Mouse (Mus musculus) midbrain, embryonic 14.5 days (tissue): ENCODE data around the gene Nlrp10. TPM values are rescaled to one million over a fixed set of nuclear protein-coding genes. Genes with fewer than 3 reads are reported as not detected.

Source experiments
- ATAC-seq: fragments of 200-750 bp; cut with Nextera tagmentation; 2 replicates; pipeline ENCODE4 v1.8.0; 2017; ENCODE audit warnings: moderate number of reproducible peaks, moderate library complexity; ENCODE audit not compliant: low FRiP score, low TSS enrichment
- DNase-seq: peaks from one replicate; pipeline ENCODE4 v3.0.0-alpha.2; 2015
- H3K27ac ChIP-seq: fragments of 300-500 bp; sonication (generic); replicated peaks from 2 replicates; pipeline ENCODE4 v1.5.1; 2014; ENCODE audit warnings: mild to moderate bottlenecking, low read depth, low read length, moderate library complexity
- H3K27me3 ChIP-seq: fragments of 300-500 bp; sonication (generic); 2 replicates; pipeline ENCODE4 v1.6.1; 2014; ENCODE audit warnings: low read length, control low read depth, mixed read lengths; ENCODE audit not compliant: control insufficient read depth, insufficient read depth
- H3K36me3 ChIP-seq: fragments of 300-500 bp; sonication (generic); 2 replicates; pipeline ENCODE4 v1.6.1; 2014; ENCODE audit warnings: low read length, control low read depth; ENCODE audit not compliant: control insufficient read depth, insufficient read depth
- H3K4me1 ChIP-seq: fragments of 300-500 bp; sonication (generic); 2 replicates; pipeline ENCODE4 v1.6.1; 2014; ENCODE audit warnings: mild to moderate bottlenecking, antibody characterized with exemption, low read length, control low read depth; ENCODE audit not compliant: control insufficient read depth, insufficient read depth
- H3K4me2 ChIP-seq: fragments of 300-500 bp; sonication (generic); 2 replicates; pipeline ENCODE4 v1.6.1; 2014; ENCODE audit warnings: mild to moderate bottlenecking, low read length, moderate library complexity
- H3K4me3 ChIP-seq: fragments of 300-500 bp; sonication (generic); replicated peaks from 2 replicates; pipeline ENCODE4 v1.5.1; 2014; ENCODE audit warnings: low read depth, low read length
- H3K9ac ChIP-seq: fragments of 300-500 bp; sonication (generic); replicated peaks from 2 replicates; pipeline ENCODE4 v1.6.1; 2014; ENCODE audit warnings: mild to moderate bottlenecking, low read length, moderate library complexity
- H3K9me3 ChIP-seq: fragments of 300-500 bp; sonication (generic); 2 replicates; pipeline ENCODE4 v1.6.1; 2016; ENCODE audit warnings: low read length, control low read depth, mixed read lengths; ENCODE audit not compliant: control insufficient read depth
- WGBS: fragments of 180-500 bp; shearing (Covaris S2); extraction: QIAGEN DNeasy Blood & Tissue Kit; methylation state at CpG from one replicate; pipeline ENCODE4 v1.1.7; 2014; 5-methylcytosine and 5-hydroxymethylcytosine counted together
- polyA plus RNA-seq: library from polyadenylated mRNA; unstranded; fragments of >200 nt; fragmentation: Nextera tagmentation; extraction: Ambion mirVana; gene quantifications from 2 replicates; pipeline ENCODE4 v1.2.1, GENCODE M21; 2014

Gene Nlrp10
- polyA plus RNA-seq, 1 experiment from 2014 or later, result not detected

DNA sequence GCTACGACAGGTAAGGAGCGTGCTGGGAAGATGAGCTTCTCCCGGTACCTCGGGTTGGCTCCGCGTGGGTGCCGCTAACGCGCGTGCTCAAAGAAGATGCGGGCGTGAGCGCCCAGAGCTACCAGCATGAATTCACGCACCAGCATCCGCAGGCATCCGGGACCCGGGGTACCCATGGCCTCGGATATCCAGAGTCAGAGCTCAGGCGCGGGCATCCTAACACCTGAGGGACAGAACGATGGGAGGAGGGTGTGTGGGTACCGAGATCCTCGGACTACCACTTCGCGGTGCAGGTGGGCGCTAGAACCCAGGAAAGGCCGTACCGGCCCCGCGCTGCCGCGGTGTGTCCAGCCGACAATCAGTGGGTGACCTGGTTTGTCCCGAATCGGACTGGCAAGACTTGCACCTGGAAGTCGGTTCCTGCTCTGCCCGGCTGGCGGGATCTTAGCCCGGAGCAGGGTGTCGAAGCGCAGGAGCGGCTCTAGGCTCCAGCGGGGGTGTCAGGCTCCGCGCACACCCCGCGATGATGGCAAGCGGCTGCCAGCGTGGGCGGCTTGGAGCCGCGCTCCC is 20.9 kb upstream of the Nlrp10 start:
- under 1% methylated on average over 52 of the region's 52 CpGs for WGBS
- Histone ChIP-seq H3K9me3 (no peaks in the 10 kb centered on the region), H3K4me1 (no peaks in the 10 kb centered on the region), H3K4me2 (peak overlapping the region; percentile 91), H3K4me3 (peak overlapping the region; percentile 65), H3K9ac (peak overlapping the region; percentile 68), H3K27ac (peak overlapping the region; percentile 76), H3K27me3 (peaks cover 13% of the 10 kb centered on the region), H3K36me3 (no peaks in the 10 kb centered on the region; the same call in 1 of the 2 replicates)
- DNase-seq (peak; percentile 77), ATAC-seq (peak; percentile 71)

- peak within 1 kb of the TSS; percentile 65 for H3K4me3 ChIP-seq
- no peaks in the 10 kb centered on the region for H3K9me3 ChIP-seq
- H3K27me3 ChIP-seq, result peaks cover 13% of the 10 kb centered on the region
- under 1% methylated on average over 44 of the region's 44 CpGs for WGBS
- DNase-seq (peak; percentile 96), ATAC-seq (peak; percentile 79)
- peak within 1 kb of the TSS; percentile 76 for H3K27ac ChIP-seq
- peak within 1 kb of the TSS; percentile 91 for H3K4me2 ChIP-seq
- no peaks in the 10 kb centered on the region for H3K4me1 ChIP-seq
- H3K36me3 ChIP-seq, result peaks cover 4% of the 10 kb centered on the region; the same call in 1 of the 2 replicates
- peak within 1 kb of the TSS; percentile 68 for H3K9ac ChIP-seq
Observed at GRCm38 (mm10) chr7:108950312-108950761, 20.4 kb upstream of the Nlrp10 start, which contains the start of gene Tub. Tub (plus strand) TSS chr7:108950338.

- peaks cover 13% of the 10 kb centered on the region for H3K27me3 ChIP-seq
- no peak for ATAC-seq
- no peak overlapping the region for H3K4me3 ChIP-seq
- H3K4me2 ChIP-seq, result no peak overlapping the region
- 38% methylated on average over 2 of the region's 2 CpGs for WGBS
- no peaks in the 10 kb centered on the region for H3K9me3 ChIP-seq
- H3K27ac ChIP-seq, result no peak overlapping the region
- no peak overlapping the region for H3K9ac ChIP-seq
- no peaks in the 10 kb centered on the region for H3K4me1 ChIP-seq
- H3K36me3 ChIP-seq, result peaks cover 12% of the 10 kb centered on the region; the same call in 1 of the 2 replicates
- DNase-seq, result no peak
Observed at GRCm38 (mm10) chr7:108949301-108949700, 19.3 kb upstream of the Nlrp10 start.

DNA sequence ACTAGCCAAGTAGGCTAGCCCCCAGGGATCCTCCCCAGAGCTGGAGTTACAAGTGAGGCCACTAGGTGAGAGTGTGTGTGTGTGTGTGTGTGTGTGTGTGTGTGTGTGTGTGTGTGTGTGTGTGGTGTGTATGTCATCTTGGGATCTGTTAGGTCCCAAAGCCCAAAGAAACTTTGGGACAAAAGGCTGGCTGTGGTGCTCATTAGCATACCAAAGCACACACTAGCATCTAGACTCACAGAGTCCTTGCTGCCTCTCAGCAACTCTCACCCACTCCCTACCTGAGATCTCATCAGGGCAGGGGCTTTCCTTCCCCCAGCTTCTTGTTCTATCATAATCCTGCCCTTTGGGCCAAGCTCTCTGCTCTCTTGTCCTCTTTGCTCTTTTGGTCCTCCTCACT is 18.6 kb upstream of the Nlrp10 start:
- Histone ChIP-seq H3K36me3 (peaks cover 15% of the 10 kb centered on the region), H3K4me2 (no peak overlapping the region), H3K4me3 (no peak overlapping the region), H3K27ac (no peak overlapping the region), H3K9ac (no peak overlapping the region), H3K27me3 (peaks cover 13% of the 10 kb centered on the region), H3K4me1 (no peaks in the 10 kb centered on the region), H3K9me3 (no peaks in the 10 kb centered on the region)
- ATAC-seq (no peak), DNase-seq (no peak)

- DNase-seq, result peak; percentile 84
Observed at GRCm38 (mm10) chr7:108944002-108944401, 14.0 kb upstream of the Nlrp10 start.

DNA sequence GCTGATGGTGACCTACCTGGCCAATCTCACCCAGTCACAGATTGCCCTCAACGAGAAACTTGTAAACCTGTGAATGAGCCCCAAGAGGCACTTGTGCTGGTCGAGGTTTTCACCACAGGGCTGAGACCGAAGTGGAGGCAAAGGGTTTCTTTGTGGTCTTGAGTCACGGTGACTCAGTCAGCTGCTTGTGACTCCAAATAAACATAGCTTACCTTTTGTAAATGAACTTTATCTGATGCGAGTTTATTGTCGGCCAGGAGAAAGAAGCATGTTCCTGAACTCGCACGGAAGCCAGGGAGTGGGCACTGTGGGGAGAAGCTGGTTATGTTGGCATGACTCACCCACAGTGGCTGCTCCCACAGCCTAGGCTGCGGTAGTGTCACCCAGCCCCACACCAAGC is 11.5 kb upstream of the Nlrp10 start:
- ATAC-seq (no peak), DNase-seq (no peak)
- Histone ChIP-seq H3K4me3 (no peak overlapping the region), H3K27me3 (no peaks in the 10 kb centered on the region), H3K9me3 (no peaks in the 10 kb centered on the region), H3K27ac (no peak overlapping the region), H3K9ac (no peak overlapping the region), H3K36me3 (peaks cover 78% of the 10 kb centered on the region), H3K4me1 (no peaks in the 10 kb centered on the region), H3K4me2 (no peak overlapping the region)
- 96% methylated on average over 9 of the region's 9 CpGs for WGBS

More at GRCm38 (mm10) chr7:108944002-108944401, 14.0 kb upstream of the Nlrp10 start:
- Histone ChIP-seq H3K9me3 (no peaks in the 10 kb centered on the region), H3K9ac (no peak overlapping the region), H3K4me3 (no peak overlapping the region), H3K4me1 (no peaks in the 10 kb centered on the region), H3K27me3 (no peaks in the 10 kb centered on the region), H3K27ac (no peak overlapping the region), H3K36me3 (peaks cover 59% of the 10 kb centered on the region), H3K4me2 (no peak overlapping the region)
- WGBS, result 7% methylated on average over 2 of the region's 2 CpGs
- 0 out of 2 replicates have a peak, but pooled peaks have one; percentile 46 for ATAC-seq

GRCm38 (mm10) chr7:108936591-108936990 is 6.6 kb upstream of the Nlrp10 start:
- Histone ChIP-seq H3K4me1 (peaks cover 13% of the 10 kb centered on the region), H3K4me3 (no peak overlapping the region)

DNA sequence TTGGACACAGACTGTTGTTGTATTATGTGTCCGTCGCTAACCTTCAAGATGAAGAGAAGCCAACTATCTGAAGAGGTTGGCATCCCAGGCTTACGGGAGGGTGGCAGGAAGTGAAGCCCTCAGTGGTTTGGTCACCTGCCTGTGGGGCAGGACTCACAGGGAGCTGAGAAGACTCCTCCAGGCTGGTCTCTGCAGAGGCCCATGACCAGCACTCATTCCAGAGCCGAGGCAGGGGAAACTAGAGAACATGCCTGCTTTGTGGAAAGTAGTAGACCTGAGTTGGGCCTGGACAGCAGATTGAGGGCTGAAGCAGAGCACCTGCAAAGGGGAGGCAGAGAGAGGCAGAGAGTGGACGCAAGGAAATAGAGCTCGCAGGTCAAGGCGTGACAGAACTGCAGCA is 5.4 kb upstream of the Nlrp10 start:
- H3K4me2 ChIP-seq, result peak overlapping the region; percentile 66
- H3K27me3 ChIP-seq, result no peaks in the 10 kb centered on the region
- WGBS, result 92% methylated on average over 7 of the region's 7 CpGs
- H3K4me1 ChIP-seq, result peaks cover 13% of the 10 kb centered on the region
- no peak for DNase-seq
- H3K36me3 ChIP-seq, result peaks cover 32% of the 10 kb centered on the region
- no peak overlapping the region for H3K27ac ChIP-seq
- no peaks in the 10 kb centered on the region for H3K9me3 ChIP-seq
- peak overlapping the region; percentile 94 for H3K4me3 ChIP-seq
- H3K9ac ChIP-seq, result no peak overlapping the region; the same call in 1 of the 2 replicates
- ATAC-seq, result no peak

More at GRCm38 (mm10) chr7:108936591-108936990, 6.6 kb upstream of the Nlrp10 start:
- peaks cover 44% of the 10 kb centered on the region for H3K36me3 ChIP-seq
- no peak overlapping the region for H3K9ac ChIP-seq
- WGBS, result 93% methylated on average over 4 of the region's 4 CpGs
- no peaks in the 10 kb centered on the region for H3K9me3 ChIP-seq
- H3K4me2 ChIP-seq, result no peak overlapping the region
- H3K27ac ChIP-seq, result no peak overlapping the region
- no peak for ATAC-seq
- DNase-seq, result no peak
- H3K27me3 ChIP-seq, result no peaks in the 10 kb centered on the region

DNA sequence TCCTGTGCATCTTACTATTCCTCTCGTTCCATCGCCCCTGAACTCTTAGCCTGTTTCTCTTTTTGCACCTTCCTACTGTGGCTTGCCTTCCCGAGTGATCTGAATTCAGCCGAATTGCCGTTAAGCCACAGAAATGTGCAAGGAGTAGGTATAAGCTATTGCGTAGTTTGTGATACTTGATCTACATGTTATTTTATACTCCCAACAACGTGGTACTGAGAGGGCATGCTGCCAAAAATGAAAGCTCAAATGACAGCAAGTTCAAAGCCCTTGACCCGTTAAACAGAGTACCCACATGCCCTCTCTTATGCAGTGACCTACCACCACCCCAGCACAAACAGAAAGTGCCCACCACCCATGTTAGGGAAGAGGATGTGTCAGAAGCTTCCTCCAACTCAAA is 4.9 kb upstream of the Nlrp10 start:
- H3K9me3 ChIP-seq, result no peaks in the 10 kb centered on the region
- WGBS, result 7% methylated on average over 8 of the region's 8 CpGs
- peak overlapping the region; percentile 94 for H3K4me3 ChIP-seq
- H3K27me3 ChIP-seq, result no peaks in the 10 kb centered on the region
- H3K27ac ChIP-seq, result peak overlapping the region; percentile 81
- H3K9ac ChIP-seq, result peak overlapping the region; percentile 92
- ATAC-seq, result no peak
- no peak for DNase-seq
- H3K36me3 ChIP-seq, result peaks cover 27% of the 10 kb centered on the region
- peaks cover 13% of the 10 kb centered on the region for H3K4me1 ChIP-seq
- peak overlapping the region; percentile 66 for H3K4me2 ChIP-seq
